8 mouse cellular contexts compared by ENCODE assay signal in genomic region chr14:75832982-75833381, GRCm38 (mm10). TPM values are rescaled to one million over a fixed set of nuclear protein-coding genes. Genes with fewer than 3 reads are reported as not detected.
DNase-seq lines count a peak whose midpoint lies in the region; ATAC-seq and TF ChIP-seq lines count a peak whose summit lies in the region.

No protein-coding gene starts in this region.

- H3K4me1 ChIP-seq in spleen, adult 2 months (ENCODE audit: control insufficient read depth, insufficient read depth, insufficient read length), result no peaks in the 10 kb centered on the region; the same call in 1 of the 2 replicates
- peaks cover 36% of the 10 kb centered on the region for H3K4me1 ChIP-seq in hindbrain, embryonic 13.5 days (replicated peaks)
- peaks cover 24% of the 10 kb centered on the region for H3K4me1 ChIP-seq in liver, adult 2 months (ENCODE audit: control insufficient read depth, insufficient read depth, low read length)
- peaks cover 26% of the 10 kb centered on the region; the same call in 1 of the 2 replicates for H3K4me1 ChIP-seq in stomach, embryonic 16.5 days (ENCODE audit: control insufficient read depth, insufficient read depth, low read length)

- H3K36me3 ChIP-seq in spleen, adult 2 months (ENCODE audit: control insufficient read depth, insufficient read depth, low read length), result no peaks in the 10 kb centered on the region
- no peaks in the 10 kb centered on the region for H3K36me3 ChIP-seq in hindbrain, embryonic 13.5 days
- no peaks in the 10 kb centered on the region for H3K36me3 ChIP-seq in liver, adult 2 months (ENCODE audit: control insufficient read depth, insufficient read depth, low read length)
- H3K36me3 ChIP-seq in stomach, embryonic 16.5 days (ENCODE audit: control insufficient read depth, insufficient read depth, low read length), result no peaks in the 10 kb centered on the region

- intact Hi-C loops in left cerebral cortex, postnatal 14 days (cut with DNase I), result no loop called here

- H3K9ac ChIP-seq in hindbrain, embryonic 13.5 days, result no peak overlapping the region
- H3K9ac ChIP-seq in liver, adult 2 months (ENCODE audit: low read depth, low read length), result no peak overlapping the region
- H3K9ac ChIP-seq in stomach, embryonic 16.5 days (ENCODE audit: low read length), result peak overlapping the region; percentile 70; the same call in 1 of the 2 replicates

- no peak for DNase-seq in spleen, adult 2 months (ENCODE audit: low read depth in 1 of 2, low spot score in 2 of 2)
- no peak for DNase-seq in spleen, adult 12 weeks (ENCODE audit: low spot score)
- DNase-seq in liver, adult 2 months (ENCODE audit: extremely low read depth, low read depth, low spot score), result no peak
- DNase-seq in left cerebral cortex, postnatal 14 days (ENCODE audit: low spot score in 2 of 2), result no peak
- no peak for DNase-seq in adrenal gland, adult 18-20 months (ENCODE audit: low spot score in 2 of 2)

- no peak for TF ChIP-seq POLR2A in spleen, adult 2 months (IDR thresholded peaks at IDR 0.05; ENCODE audit: low read depth, low read length)
- TF ChIP-seq POLR2A in liver, adult 2 months (IDR thresholded peaks at IDR 0.05; ENCODE audit: extremely low read depth, insufficient read depth, low read length), result no peak

- H3K79me2 ChIP-seq in liver, adult 2 months (ENCODE audit: control insufficient read depth, insufficient read depth, low read length), result no peaks in the 10 kb centered on the region

- ATAC-seq in hindbrain, embryonic 13.5 days (ENCODE audit: low FRiP score), result no peak
- ATAC-seq in stomach, embryonic 16.5 days (ENCODE audit: insufficient read depth, low FRiP score), result no peak
- no peak for ATAC-seq in megakaryocyte-erythroid progenitor cell, adult 5-6 weeks (replicated peaks; ENCODE audit: low FRiP score, low TSS enrichment, poor library complexity, severe bottlenecking)

- 61% methylated on average over 4 of the region's 4 CpGs for whole genome bisulfite sequencing in spleen, adult 2 months
- WGBS in hindbrain, embryonic 13.5 days, result 10% methylated on average over 4 of the region's 4 CpGs
- 38% methylated on average over 4 of the region's 4 CpGs for WGBS in liver, adult 2 months
- 34% methylated on average over 4 of the region's 4 CpGs for WGBS in stomach, embryonic 16.5 days

- TF ChIP-seq CTCF in spleen, adult 2 months (IDR thresholded peaks at IDR 0.05; ENCODE audit: extremely low read depth, insufficient read depth, insufficient read length, insufficient replicate concordance), result no peak
- no peak for TF ChIP-seq CTCF in liver, adult 2 months (IDR thresholded peaks at IDR 0.05; ENCODE audit: low read depth, low read length)

- H3K4me3 ChIP-seq in spleen, adult 2 months (ENCODE audit: extremely low read depth, insufficient read depth, insufficient read length), result no peak overlapping the region
- H3K4me3 ChIP-seq in hindbrain, embryonic 13.5 days, result no peak overlapping the region
- no peak overlapping the region for H3K4me3 ChIP-seq in liver, adult 2 months (ENCODE audit: insufficient read depth, low read depth, low read length)
- H3K4me3 ChIP-seq in stomach, embryonic 16.5 days (replicated peaks; ENCODE audit: low read length), result peak overlapping the region; percentile 60; the same call in 1 of the 2 replicates

- H3K27ac ChIP-seq in spleen, adult 2 months (ENCODE audit: insufficient read depth, low read length), result 0 out of 2 replicates have a peak overlapping the region, but pooled peaks have one; percentile 71
- H3K27ac ChIP-seq in hindbrain, embryonic 13.5 days, result no peak overlapping the region
- H3K27ac ChIP-seq in liver, adult 2 months (replicated peaks; ENCODE audit: insufficient read depth, low read depth, low read length), result peak overlapping the region; percentile 89
- peak overlapping the region; percentile 99 for H3K27ac ChIP-seq in stomach, embryonic 16.5 days (ENCODE audit: low read length)

- no peaks in the 10 kb centered on the region for H3K9me3 ChIP-seq in hindbrain, embryonic 13.5 days
- no peaks in the 10 kb centered on the region for H3K9me3 ChIP-seq in stomach, embryonic 16.5 days (replicated peaks; ENCODE audit: control insufficient read depth, low read length)

- H3K4me2 ChIP-seq in hindbrain, embryonic 13.5 days, result peak overlapping the region; percentile 78; the same call in 1 of the 2 replicates
- H3K4me2 ChIP-seq in stomach, embryonic 16.5 days (ENCODE audit: low read depth, low read length), result peak overlapping the region; percentile 97

- no peaks in the 10 kb centered on the region for H3K27me3 ChIP-seq in spleen, adult 2 months (ENCODE audit: control insufficient read depth, insufficient read depth, low read length)
- peaks cover 12% of the 10 kb centered on the region for H3K27me3 ChIP-seq in hindbrain, embryonic 13.5 days
- H3K27me3 ChIP-seq in liver, adult 2 months (ENCODE audit: control insufficient read depth, insufficient read depth, low read length), result no peaks in the 10 kb centered on the region
- no peaks in the 10 kb centered on the region for H3K27me3 ChIP-seq in stomach, embryonic 16.5 days (ENCODE audit: control insufficient read depth, insufficient read depth, low read length)

RNA-seq across cellular contexts. Expression of gene Tpt1, which starts 11.9 kb away (rescaled TPM):
- 2,392 and 2,473 TPM in 2 replicates for polyA plus RNA-seq in spleen, adult 2 months (2012; rRNA removed)
- polyA plus RNA-seq in hindbrain, embryonic 13.5 days (2015; fragmentation: Nextera tagmentation; extraction: Ambion mirVana), result 884 and 886 TPM in 2 replicates
- 1,382 and 1,429 TPM in 2 replicates for total RNA-seq in liver, adult 2 months (2014; rRNA removed)
- polyA plus RNA-seq in liver, adult 2 months (2012; rRNA removed), result 1,392 and 1,422 TPM in 2 replicates
- polyA plus RNA-seq in stomach, embryonic 16.5 days (2015; fragmentation: Nextera tagmentation; extraction: Ambion mirVana), result 794 and 1,006 TPM in 2 replicates
- total RNA-seq in megakaryocyte-erythroid progenitor cell, adult 5-6 weeks (2014; fragmentation: Nextera tagmentation), result 4,413 and 4,416 TPM in 2 replicates
- 839 and 1,119 TPM in 2 replicates for total RNA-seq in megakaryocyte-erythroid progenitor cell, adult 5-6 weeks (2017)
- total RNA-seq in left cerebral cortex, postnatal 14 days (2021), result 1,000 to 10,000 TPM; 1,045 to 1,071 TPM
- total RNA-seq in adrenal gland, adult 18-20 months (2021), result 1,000 to 10,000 TPM; 2,758 to 2,912 TPM

RNA-seq across cellular contexts. Expression of gene Slc25a30, which starts 46.1 kb away (rescaled TPM):
- polyA plus RNA-seq in spleen, adult 2 months (2012; rRNA removed), result 6.0 and 8.7 TPM in 2 replicates
- 11.4 and 12.2 TPM in 2 replicates for polyA plus RNA-seq in hindbrain, embryonic 13.5 days (2015; fragmentation: Nextera tagmentation; extraction: Ambion mirVana)
- total RNA-seq in liver, adult 2 months (2014; rRNA removed), result 10.5 and 14.8 TPM in 2 replicates
- polyA plus RNA-seq in liver, adult 2 months (2012; rRNA removed), result 7.3 and 17.4 TPM in 2 replicates
- polyA plus RNA-seq in stomach, embryonic 16.5 days (2015; fragmentation: Nextera tagmentation; extraction: Ambion mirVana), result 2.2 TPM in 2 replicates
- total RNA-seq in megakaryocyte-erythroid progenitor cell, adult 5-6 weeks (2014; fragmentation: Nextera tagmentation), result 26.0 and 33.0 TPM in 2 replicates
- 22.5 and 32.6 TPM in 2 replicates for total RNA-seq in megakaryocyte-erythroid progenitor cell, adult 5-6 weeks (2017)
- 10 to 100 TPM in 1 of 2 experiments, 1 to 10 TPM in 1; 9.9 to 10.9 TPM for total RNA-seq in left cerebral cortex, postnatal 14 days (2021)
- total RNA-seq in adrenal gland, adult 18-20 months (2021), result 100 to 1,000 TPM in 1 of 2 experiments, 10 to 100 TPM in 1; 81.1 to 119 TPM
